In the genomic region with DNA sequence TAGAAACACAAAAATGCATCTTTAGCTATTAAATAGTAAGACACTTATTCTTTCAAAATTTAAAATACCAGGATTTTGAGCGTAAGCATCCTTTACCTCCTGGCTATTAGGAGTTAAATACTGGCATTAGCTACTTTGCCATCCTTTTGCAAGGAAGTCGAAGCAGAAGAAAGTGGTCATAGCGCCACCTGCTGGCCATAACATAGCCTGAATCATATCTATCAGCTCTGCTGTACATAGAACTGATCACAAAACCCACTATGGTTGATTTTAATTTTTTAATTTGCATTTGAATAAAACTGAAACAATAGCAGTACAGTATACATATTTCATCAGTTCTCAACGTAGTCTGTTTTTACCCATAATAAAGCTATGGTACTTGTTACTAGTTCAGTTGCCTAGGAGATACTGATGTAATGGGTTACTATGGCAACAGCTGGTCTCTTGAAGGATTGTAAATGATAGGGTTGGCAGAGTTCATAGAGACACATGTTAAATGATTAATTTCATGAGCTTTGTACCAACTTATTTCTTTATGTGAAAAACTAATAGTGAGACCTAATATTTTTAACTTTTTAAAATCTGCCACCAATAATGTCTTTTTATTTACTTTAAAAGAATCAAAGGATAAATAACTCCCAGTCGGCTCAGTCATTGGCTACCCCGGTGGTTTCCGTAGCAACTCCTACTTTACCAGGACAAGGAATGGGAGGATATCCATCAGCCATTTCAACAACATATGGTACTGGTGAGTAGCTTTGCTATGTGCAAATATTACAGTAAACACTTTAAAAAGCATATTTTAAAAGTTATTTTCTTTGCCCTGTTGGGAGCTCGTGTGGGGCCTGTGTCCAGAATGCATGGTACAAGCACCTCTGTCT, we compare ENCODE assay signal across 8 mouse cellular contexts.
DNase-seq lines count a peak whose midpoint lies in the region; ATAC-seq lines count a peak whose summit lies in the region.

No protein-coding gene starts in this region.

- DNase-seq in T-cell, adult 2 months (ENCODE audit: low spot score), result peak; percentile 38
- DNase-seq in cerebellum, postnatal 14 days, result peak; percentile 94 to 97
- peak; percentile 83 to 94 for DNase-seq in frontal cortex, postnatal 36 days (ENCODE audit: low spot score in 2 of 2)
- peak; percentile 76 for DNase-seq in induced T-regulatory cell, adult 2 months (ENCODE audit: low read depth)
- peak; percentile 83 to 91 for DNase-seq in left cerebral cortex, adult 18-20 months (ENCODE audit: low spot score in 2 of 2)
- peak; percentile 93 for DNase-seq in right cerebral cortex, postnatal 10 days (ENCODE audit: low spot score in 2 of 2)
- peak; percentile 52 to 77 for DNase-seq in urinary bladder, postnatal 36 days (ENCODE audit: low spot score in 2 of 2)

- peak; percentile 80 for ATAC-seq in megakaryocyte progenitor cell, adult 5-6 weeks (replicated peaks; ENCODE audit: poor library complexity)

Comparison
In these comparisons a context has a peak if more than half of its experiments do, and no peak if none do; other contexts are left out.
1. Peak in every context shown above with its lines: DNase-seq and ATAC-seq.
2. DNase-seq: peak in every context shown above with its lines; median percentile 96 in cerebellum, postnatal 14 days; 93 in right cerebral cortex, postnatal 10 days; 88 in frontal cortex, postnatal 36 days; 87 in left cerebral cortex, adult 18-20 months; 76 in induced T-regulatory cell, adult 2 months; 64 in urinary bladder, postnatal 36 days; 38 in T-cell, adult 2 months.